Mouse (Mus musculus): ENCODE measurements around the gene Zdhhc11.
"Not testable (repeated sequence)": the region's sequence is repeated elsewhere in the genome, so short reads cannot be mapped to it uniquely, and the experiment has no call there.

Gene Zdhhc11

DNA sequence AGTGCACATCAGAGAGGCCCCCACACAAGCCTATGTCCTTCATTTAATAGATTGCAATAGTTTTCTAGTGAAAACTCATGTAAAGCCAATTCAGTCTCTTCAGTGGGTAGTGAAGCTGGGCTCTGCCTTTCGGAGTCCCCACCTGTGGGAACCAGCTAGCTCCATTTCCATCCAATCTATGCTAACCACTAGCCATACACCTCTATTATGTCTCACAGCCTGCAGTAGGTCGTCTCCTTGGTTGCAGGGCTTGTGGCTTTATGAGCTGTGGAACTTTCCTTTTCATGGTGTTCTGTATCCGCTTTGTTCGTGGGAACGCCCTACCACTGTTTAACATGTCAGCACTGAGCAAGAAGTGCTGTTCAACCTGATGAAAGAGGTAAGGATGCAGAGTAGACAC lies at the start of gene Zdhhc11:
TSS of gene Zdhhc11 (plus strand) at position 301 of the 400 bp plus-strand sequence.
- DNase-seq = no peak

DNA sequence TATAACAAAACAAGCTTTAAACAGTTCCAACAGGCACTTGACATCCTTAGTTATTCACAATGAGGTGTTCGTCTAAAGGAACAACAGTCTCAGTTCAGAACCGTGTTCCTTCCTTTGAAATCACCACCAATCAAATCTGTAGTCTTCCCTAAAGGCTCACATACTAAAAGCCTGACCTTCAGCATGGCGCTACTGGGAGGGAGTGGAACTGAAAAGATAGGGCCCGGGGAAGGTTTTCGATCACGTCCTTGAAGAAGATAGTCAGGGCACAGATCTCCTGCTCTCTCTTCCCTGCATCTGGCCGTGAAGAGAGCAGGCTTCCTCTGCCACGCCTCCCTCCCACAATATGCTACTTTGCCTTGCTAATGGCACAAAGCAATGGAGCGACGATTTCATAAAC lies 31.4 kb upstream of the Zdhhc11 start:
- no peak for DNase-seq

DNA sequence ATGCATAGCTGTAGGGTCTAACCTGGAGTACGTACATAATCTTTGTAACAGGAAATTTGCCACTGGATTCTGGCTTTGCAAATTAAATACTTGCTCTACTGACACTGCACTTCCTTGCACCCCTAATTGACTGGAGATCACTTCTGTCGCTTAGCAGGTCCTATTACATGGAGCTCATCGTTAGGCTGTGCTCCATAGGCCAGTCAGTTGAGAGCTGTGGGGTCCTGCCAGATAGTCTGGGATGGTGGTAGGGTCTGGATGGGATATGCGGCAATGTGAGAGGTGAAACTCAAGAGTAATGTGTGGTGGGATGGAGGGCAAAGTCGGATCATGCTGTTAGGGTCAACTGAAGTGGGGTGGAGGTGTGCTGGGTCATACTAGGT lies 26.7 kb upstream of the Zdhhc11 start:
- DNase-seq = no peak

GRCm38 (mm10) chr13:73937321-73938176 lies 26.1 kb upstream of the Zdhhc11 start, which contains the start of the genes Trip13 and Brd9:
Trip13 (minus strand) TSS chr13:73937784.
Brd9 (plus strand) TSS chr13:73937811.
- DNase-seq = peak; percentile 88

GRCm38 (mm10) chr13:73938177-73938560 lies 25.5 kb upstream of the Zdhhc11 start:
- no peak for DNase-seq

- DNase-seq = no peak
Observed at GRCm38 (mm10) chr13:73939101-73939500, 24.6 kb upstream of the Zdhhc11 start.

- no peak for DNase-seq
Observed at GRCm38 (mm10) chr13:73944606-73945005, 19.0 kb upstream of the Zdhhc11 start.

DNA sequence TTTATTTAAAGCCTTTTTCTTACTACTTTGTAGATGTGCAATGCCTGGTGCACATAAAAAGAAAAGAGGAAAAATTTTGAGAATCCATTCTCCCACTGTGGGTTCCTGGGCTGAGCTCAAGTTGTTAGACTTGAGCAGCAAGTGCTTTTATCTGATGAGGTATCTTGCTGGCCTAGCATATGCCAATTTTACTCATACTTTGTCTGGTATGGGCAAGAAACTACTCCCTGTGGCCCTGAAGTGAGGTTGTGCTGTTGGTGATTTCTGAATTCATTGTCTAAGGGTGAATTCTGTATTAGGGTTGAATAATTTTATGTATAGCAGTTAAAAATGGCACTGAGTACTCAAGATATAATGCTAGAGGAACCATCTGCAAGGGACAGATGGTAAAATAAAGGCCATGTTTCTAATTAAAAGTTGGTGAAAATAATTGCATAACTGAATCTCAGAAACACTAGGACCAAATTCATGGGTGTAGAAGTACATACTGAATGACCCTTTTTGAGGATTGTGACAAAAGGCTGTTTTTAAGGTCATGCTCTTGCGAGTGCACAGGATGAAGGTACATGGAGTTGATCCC lies 10.0 kb upstream of the Zdhhc11 start:
- DNase-seq = no peak

- no peak for DNase-seq
Observed at GRCm38 (mm10) chr13:73954666-73955065, 9.0 kb upstream of the Zdhhc11 start.

GRCm38 (mm10) chr13:73955531-73955930 lies 8.1 kb upstream of the Zdhhc11 start:
- DNase-seq = no peak

GRCm38 (mm10) chr13:73960117-73960652 lies 3.5 kb upstream of the Zdhhc11 start:
- no peak for DNase-seq

- DNase-seq = no peak
Observed at GRCm38 (mm10) chr13:73961177-73961576, 2.5 kb upstream of the Zdhhc11 start.

GRCm38 (mm10) chr13:73970545-73971448 lies 7.1 kb downstream of the Zdhhc11 start:
- DNase-seq = peak; percentile 37

DNA sequence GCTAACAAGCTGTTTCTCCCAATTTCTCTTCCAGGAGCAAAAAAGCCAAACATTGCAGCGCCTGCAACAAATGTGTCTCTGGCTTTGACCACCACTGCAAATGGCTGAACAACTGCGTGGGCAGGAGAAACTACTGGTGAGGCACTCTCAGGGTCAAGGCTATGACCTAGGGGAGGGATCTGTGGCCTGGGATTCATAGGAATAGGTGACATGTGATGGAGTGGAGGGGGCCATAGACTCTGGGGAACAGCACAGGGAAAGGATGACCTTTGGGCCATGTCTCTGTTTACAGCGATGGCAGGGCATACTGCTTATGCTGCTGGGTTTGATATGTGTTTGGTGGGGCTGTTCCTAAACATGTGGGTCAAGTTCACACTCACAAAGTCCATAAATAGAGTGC lies 10.9 kb downstream of the Zdhhc11 start:
- no peak for DNase-seq

- DNase-seq = no peak
Observed at GRCm38 (mm10) chr13:73976935-73977334, 13.3 kb downstream of the Zdhhc11 start.

GRCm38 (mm10) chr13:73990325-73990724 lies 26.7 kb downstream of the Zdhhc11 start:
- no peak for DNase-seq

DNA sequence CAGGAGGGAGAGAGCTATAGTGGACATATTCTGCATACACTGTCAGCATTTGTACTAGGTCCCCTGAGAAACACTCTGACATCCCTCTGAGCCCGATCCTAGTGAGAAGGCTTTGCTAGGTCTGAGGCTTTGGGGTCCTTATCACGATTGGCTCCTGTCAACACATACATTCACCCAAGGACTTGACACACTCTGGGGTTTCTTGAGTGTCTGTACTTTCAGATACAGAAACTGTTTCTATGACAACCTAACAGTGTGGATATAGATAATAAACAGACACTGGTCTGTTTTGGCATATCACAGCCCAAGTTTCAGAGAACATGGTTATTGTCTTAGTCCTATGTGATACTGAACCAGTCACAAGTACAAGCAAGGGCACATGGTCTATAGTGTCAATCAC lies 27.1 kb downstream of the Zdhhc11 start:
- DNase-seq = no peak

DNA sequence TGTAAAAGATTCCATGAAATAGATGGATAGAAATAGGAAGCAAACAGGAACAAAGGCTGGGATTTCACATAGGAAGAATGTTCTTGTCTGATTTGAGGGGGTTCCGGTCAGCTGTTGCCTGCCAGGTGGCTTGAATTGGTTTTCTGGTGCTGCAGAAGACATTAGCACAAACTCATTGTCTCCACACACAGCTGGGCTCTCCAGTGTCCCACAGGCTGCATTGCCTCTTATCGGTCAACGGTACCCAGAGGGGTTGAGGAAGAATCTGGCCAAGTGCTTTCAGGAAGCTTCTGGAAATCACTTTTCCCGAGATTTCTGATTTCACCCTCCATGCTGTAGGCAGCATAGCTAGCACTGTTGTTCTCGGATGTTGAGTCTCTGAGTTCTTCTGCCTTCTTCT lies 27.6 kb downstream of the Zdhhc11 start:
- DNase-seq = no peak

DNA sequence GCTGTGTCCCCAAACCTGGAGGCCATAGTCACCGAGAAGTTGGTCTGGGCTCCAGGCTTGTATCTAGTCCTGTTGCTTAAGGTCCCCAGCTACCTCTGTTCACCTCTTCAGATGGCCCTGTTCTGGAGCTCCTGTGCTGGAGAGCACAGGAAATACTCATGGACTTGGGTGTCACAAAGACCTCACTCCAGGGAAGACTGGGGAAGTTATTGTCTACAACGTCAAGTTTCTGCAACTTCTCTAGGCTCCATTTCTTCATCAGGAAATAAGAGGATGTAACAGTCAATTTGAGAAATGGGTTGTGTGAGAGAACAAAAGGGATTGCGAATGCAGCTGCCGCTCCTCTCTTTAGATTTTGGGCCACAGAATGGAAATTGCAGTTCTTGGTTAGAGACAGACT lies 32.8 kb downstream of the Zdhhc11 start:
- no peak for DNase-seq

DNA sequence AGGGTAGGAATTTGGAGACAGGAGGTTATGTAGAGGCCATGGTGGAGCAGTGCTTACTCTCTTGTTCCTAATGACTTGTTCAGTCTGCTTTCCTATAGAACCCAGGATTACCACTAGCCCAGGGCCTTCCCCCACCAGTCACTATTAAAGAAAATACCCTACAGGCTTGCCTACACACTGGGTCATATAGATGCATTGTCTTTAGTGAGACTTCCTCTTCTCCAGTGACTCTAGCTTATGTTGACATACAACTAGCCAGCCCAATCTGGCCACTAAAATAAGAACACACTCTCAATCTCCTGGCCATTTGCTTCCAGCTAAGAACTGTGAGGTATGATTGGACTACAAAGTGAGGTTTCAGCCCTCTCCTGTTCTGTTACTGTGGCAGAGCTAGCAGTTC lies 36.9 kb downstream of the Zdhhc11 start:
- no peak for DNase-seq

GRCm38 (mm10) chr13:74000961-74001360 lies 37.3 kb downstream of the Zdhhc11 start:
- no peak for DNase-seq

- DNase-seq = no peak
Observed at GRCm38 (mm10) chr13:74001492-74001891, 37.8 kb downstream of the Zdhhc11 start.

GRCm38 (mm10) chr13:74006881-74007280 lies 43.2 kb downstream of the Zdhhc11 start:
- DNase-seq = not testable (repeated sequence)
